Mouse (Mus musculus): ENCODE data around the gene Hoxa6. TPM values are rescaled to one million over a fixed set of nuclear protein-coding genes. Genes with fewer than 3 reads are reported as not detected.

Hoxa6 gene
- polyA plus RNA-seq, 1 experiment from 2014 or later, result 4.1 TPM

MicroRNAs within 50 kb of the gene (microRNA counts, 519-probe panel; counts per million panel counts)
- microRNA mmu-miR-196b, result 7,516 counts per million, percentile 97 among the panel's probes with 10 or more counts

Small RNAs within 50 kb of the gene (microRNA-seq; reads per million reads assigned to microRNA genes)
- 56,617 reads per million, percentile 99 among the genes with 10 or more reads in this experiment for gene Mir196b

Other genes starting within 250 kb of the Hoxa6 start
- 16.4 and 19.3 TPM in 2 replicates for gene Skap2, start 196.2 kb downstream of the Hoxa6 start, polyA plus RNA-seq (2016; fragmentation: Nextera tagmentation; extraction: Ambion mirVana)
- gene Hoxa1, start 50.4 kb downstream of the Hoxa6 start, polyA plus RNA-seq (2016; fragmentation: Nextera tagmentation; extraction: Ambion mirVana), result 1.3 and 1.9 TPM in 2 replicates
- gene Hoxa2, start 43.9 kb downstream of the Hoxa6 start, polyA plus RNA-seq (2016; fragmentation: Nextera tagmentation; extraction: Ambion mirVana), result 4.5 and 5.3 TPM in 2 replicates
- gene 5730596B20Rik, start 31.2 kb downstream of the Hoxa6 start, polyA plus RNA-seq (2016; fragmentation: Nextera tagmentation; extraction: Ambion mirVana), result 1.1 and 1.3 TPM in 2 replicates
- 1.6 and 1.8 TPM in 2 replicates for gene Hoxa4, start 17.0 kb downstream of the Hoxa6 start, polyA plus RNA-seq (2016; fragmentation: Nextera tagmentation; extraction: Ambion mirVana)
- 9.8 and 10.4 TPM in 2 replicates for gene Hoxa5, start 4.1 kb downstream of the Hoxa6 start, polyA plus RNA-seq (2016; fragmentation: Nextera tagmentation; extraction: Ambion mirVana)
- 7.0 and 7.9 TPM in 2 replicates for gene Hoxa3, start 4.6 kb upstream of the Hoxa6 start, polyA plus RNA-seq (2016; fragmentation: Nextera tagmentation; extraction: Ambion mirVana)
- 0.79 and 1.2 TPM in 2 replicates for gene Gm28308, start 4.6 kb upstream of the Hoxa6 start, polyA plus RNA-seq (2016; fragmentation: Nextera tagmentation; extraction: Ambion mirVana)
- 24.7 and 24.8 TPM in 2 replicates for gene Hoxa7, start 13.1 kb upstream of the Hoxa6 start, polyA plus RNA-seq (2016; fragmentation: Nextera tagmentation; extraction: Ambion mirVana)
- 95.7 and 123 TPM in 2 replicates for gene Hoxa9, start 22.4 kb upstream of the Hoxa6 start, polyA plus RNA-seq (2016; fragmentation: Nextera tagmentation; extraction: Ambion mirVana)
- 175 and 195 TPM in 2 replicates for gene Hoxa10, start 32.1 kb upstream of the Hoxa6 start, polyA plus RNA-seq (2016; fragmentation: Nextera tagmentation; extraction: Ambion mirVana)
- gene Hoxa11, start 37.1 kb upstream of the Hoxa6 start, polyA plus RNA-seq (2016; fragmentation: Nextera tagmentation; extraction: Ambion mirVana), result 71.6 and 74.9 TPM in 2 replicates
- gene Hoxa13, start 52.2 kb upstream of the Hoxa6 start, polyA plus RNA-seq (2016; fragmentation: Nextera tagmentation; extraction: Ambion mirVana), result 2.7 and 11.1 TPM in 2 replicates
- gene Evx1, start 104.8 kb upstream of the Hoxa6 start, polyA plus RNA-seq (2016; fragmentation: Nextera tagmentation; extraction: Ambion mirVana), result 1.4 and 3.7 TPM in 2 replicates